Mouse (Mus musculus): ENCODE results near the gene Gins1.

The Gins1 gene

GRCm38 (mm10) chr2:150963246-150963645 is 58.0 kb downstream of the Gins1 start:
- no peak for DNase-seq

GRCm38 (mm10) chr2:150964641-150965040 is 59.4 kb downstream of the Gins1 start:
- no peak for DNase-seq

- DNase-seq: no peak
These were observed 60.8 kb downstream of the Gins1 start for GRCm38 (mm10) chr2:150965951-150966350.

GRCm38 (mm10) chr2:150967491-150967890 is 62.3 kb downstream of the Gins1 start:
- DNase-seq: no peak

DNA sequence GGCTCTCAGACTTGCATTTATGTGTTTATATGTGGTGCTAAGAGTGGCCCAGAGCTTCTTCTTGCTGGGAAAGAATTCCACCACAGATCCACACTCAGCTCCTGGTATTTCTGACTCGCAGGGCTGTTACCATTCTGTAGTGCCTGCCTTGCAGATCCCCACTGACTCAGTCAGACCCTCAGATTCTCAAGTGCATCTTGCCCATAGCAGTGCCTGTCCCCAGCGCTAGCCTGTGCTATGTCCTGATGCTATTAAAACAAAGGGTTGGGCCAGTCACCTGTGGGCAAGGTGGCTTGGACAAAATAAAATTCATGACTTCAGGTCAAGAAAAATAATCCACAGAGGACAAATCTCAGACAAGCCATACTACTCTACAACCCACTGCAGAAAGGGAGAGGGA is 64.0 kb downstream of the Gins1 start:
- no peak for DNase-seq

- no peak for DNase-seq
These were observed 66.7 kb downstream of the Gins1 start for GRCm38 (mm10) chr2:150971856-150972255.

- DNase-seq: no peak
These were observed 67.5 kb downstream of the Gins1 start for GRCm38 (mm10) chr2:150972681-150973080.

DNA sequence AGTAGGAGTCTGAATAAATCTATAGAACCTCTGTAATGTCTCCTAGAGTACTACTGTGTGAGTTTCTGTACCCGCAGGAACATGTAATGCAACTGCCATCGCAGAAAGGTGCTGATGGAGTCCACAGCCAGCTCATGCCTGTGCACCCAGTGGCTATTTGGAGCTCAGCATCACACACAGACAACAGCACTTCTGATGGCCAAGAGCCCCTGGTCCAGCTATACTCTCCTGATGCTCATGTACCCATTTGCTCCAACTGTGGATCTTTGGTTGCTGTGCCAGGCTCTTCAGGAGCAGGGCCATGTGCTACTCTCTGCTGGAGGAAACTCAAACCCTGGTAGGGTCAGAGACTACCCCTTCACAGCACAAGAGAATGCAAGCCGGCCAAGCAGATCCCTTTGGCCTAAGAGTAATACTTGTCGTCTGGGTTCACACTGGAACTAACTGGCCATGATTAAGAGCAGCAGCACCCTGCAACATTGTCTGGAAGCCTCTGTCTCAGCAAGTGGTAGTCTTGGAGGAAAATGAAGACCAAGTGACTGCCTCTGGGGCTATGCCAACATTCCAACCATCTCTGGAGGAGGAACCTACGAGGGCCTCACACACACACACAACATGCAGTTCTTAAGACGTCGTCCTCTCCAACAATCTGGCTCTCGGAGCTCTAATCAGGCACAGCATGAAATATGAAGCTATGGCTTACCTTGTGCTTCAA is 68.4 kb downstream of the Gins1 start:
- DNase-seq: no peak

GRCm38 (mm10) chr2:150976871-150977270 is 71.7 kb downstream of the Gins1 start:
- DNase-seq: no peak

GRCm38 (mm10) chr2:150977676-150978075 is 72.5 kb downstream of the Gins1 start:
- DNase-seq: no peak

- no peak for DNase-seq
These were observed 73.6 kb downstream of the Gins1 start for GRCm38 (mm10) chr2:150978791-150979190.

GRCm38 (mm10) chr2:150979861-150980620 is 74.8 kb downstream of the Gins1 start:
- DNase-seq: no peak

Data from lung, postnatal 14 days (tissue).